Mouse (Mus musculus): Measurements from ENCODE around the gene Sp6.

Gene Sp6

DNA sequence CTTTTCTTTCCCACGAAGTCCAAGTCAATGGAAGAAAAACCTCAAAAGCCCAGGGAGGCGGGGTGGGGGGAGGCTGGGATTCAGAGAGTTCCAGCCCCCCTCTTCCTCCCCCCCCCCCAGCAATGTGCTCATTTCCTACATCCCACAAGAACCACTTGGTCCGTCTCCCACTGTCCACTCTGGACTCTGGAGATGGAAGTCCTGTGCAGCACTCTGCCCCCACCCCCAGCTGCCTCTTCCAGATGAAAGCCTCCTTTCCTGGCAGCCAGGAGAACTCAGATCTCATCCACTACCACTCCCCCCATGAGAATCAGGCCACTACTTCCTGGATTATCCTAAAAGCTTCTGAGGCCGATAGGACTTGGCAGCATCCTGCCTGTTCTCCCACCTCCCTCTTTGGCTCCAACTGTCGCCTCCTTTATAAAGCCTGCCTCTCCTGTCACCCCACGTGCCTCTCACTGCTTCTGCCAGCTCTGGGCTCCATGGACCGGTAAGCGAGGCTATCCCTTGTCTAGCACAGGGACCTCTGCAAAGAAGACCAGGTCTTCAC is at the start of gene Sp6:
Sp6 (plus strand) TSS at position 274 of the 550 bp plus-strand sequence.
- no peak for DNase-seq (ENCODE audit: low read depth, low spot score)

DNA sequence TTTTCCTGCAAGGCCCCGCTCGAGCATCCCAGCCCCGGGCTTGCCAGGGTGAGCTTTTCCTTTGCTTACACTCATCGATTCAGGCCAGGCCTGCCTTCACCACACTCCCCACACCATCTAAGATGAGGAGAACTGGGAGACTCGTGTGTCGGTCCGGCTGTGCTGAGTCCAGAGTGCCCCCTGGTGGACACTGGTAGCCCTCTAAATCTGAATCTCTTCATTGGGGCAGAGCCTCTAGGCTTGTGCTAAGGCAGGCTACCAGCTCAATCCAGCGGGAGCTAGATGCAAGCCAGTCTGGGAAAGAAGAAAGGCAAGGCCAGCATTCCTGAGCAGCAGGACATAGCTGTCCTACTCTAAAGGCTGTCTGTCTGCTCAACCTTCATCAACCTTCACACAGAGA is 49.6 kb upstream of the Sp6 start:
- DNase-seq (ENCODE audit: low read depth, low spot score) = peak; percentile 71

DNA sequence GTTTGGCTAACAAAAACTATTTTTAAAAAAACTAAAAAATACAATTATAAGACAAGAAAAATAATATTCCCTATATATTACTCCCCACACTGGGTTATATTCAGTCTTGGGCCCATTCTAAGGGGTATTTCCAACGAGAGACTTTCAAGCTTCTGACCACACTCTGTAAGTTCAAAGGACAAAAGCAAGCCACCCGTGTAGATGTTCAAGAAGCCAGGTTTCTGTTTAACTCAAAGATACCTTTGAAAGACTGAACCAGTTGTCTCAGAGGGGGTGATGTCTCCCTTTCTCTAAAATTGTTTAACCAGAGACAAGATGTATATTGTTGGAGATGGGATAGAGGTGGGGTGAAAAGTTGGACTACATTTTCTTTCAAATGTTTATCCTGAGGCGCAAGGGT is 47.0 kb upstream of the Sp6 start:
- DNase-seq (ENCODE audit: low read depth, low spot score) = no peak

DNA sequence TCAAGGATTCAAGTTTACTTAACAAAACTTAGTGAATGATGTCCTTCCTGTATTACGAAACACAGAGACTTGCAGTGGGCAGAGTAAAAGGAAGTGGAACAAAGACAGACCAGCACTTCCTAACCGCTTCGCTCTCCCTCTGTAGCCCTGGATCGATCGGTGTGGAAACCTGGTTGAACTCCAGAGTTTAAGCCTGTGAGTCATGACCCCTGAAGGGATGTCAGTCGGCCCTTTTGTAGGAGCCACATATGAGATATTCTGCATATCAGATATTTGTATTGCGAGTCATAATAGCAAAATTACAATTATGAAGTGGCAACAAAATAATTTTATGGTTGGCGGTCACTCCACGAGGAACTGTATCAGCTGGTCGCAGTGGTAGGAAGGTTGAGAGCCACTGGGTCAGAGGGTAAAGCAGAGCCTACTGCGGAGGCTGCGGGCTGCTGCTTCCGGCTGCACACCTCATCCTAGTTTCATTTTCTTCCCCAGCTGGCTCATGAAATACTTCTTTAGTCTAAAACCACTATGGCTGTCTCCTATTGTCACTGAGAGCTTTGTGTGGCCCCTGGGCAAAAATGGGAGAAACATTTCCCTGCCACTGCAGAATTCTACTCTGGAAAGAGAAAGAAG is 46.2 kb upstream of the Sp6 start:
- no peak for DNase-seq (ENCODE audit: low read depth, low spot score)

DNA sequence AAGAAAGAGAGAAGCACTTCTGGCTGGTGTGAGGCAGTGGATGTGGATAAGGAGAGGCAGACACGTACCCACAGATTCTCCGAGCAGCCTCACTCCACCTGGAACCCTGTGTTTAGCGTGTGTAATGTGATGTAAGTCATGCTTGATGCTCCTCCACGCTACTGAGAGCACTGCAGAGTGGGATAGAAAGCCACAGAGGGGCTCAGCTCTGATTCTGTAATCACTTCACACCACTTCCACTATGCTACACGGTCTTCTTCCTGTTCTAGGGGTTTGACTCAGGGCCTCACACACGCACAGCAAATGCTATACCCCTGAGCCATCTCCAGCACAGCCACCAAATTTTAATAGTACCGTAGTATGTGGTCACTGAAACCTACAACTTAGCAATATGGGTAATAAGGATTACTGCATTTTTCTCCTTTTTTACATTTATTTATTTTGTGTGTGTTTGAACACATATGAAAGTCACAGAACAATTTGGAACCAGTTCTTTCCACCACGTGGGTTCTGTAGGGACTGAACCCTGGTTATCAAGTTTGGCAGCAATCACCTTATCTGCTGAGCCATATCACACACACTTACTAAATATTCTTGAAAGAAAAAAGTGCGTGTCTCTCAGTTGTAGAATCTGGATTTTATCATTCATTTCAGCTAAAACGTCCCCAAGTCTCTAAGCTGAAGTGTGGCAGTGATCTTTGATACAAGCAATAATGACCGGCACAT is 45.5 kb upstream of the Sp6 start:
- DNase-seq (ENCODE audit: low read depth, low spot score) = no peak

DNA sequence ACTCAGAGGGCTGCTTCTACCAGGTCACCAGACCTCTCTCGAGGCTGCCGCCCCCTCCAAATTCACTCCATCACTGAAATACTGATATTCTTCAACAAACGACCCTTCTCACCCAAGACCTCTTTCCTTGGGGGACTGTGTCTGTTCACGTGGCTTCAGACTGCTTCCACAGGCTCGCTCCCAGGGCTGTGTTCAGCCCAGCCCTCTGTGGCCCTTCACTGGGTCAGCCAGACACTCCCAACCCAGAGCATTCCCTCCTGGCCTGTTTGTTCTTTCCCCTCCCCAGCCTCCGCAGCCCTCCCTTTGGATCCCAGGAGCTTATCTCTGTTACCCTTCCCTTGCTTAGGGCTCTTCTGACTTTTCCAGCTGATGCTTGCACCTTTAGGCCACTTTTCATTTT is 44.7 kb upstream of the Sp6 start:
- DNase-seq (ENCODE audit: low read depth, low spot score) = no peak

DNA sequence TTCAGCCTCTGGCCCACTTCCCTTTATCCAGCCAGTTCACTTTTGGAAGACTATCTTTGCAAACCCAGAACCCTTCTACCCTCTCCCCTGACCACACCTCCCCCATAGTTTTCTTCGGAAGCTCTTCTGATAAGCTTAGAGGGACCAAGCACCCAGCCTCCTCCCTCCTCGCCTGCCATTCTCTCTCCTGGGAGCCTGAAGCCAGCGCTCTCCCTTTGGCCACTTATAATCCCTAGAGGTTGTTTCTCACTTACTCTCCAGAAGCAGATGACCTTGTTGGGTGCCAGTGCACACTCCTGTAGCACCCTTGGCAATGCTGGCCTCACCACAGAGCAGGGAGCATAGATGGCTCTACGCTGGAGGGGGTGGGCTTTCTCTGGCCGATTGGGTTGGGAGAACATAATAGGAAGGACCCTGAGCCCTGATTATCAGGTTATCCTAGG is 43.9 kb upstream of the Sp6 start:
- DNase-seq (ENCODE audit: low read depth, low spot score) = no peak

DNA sequence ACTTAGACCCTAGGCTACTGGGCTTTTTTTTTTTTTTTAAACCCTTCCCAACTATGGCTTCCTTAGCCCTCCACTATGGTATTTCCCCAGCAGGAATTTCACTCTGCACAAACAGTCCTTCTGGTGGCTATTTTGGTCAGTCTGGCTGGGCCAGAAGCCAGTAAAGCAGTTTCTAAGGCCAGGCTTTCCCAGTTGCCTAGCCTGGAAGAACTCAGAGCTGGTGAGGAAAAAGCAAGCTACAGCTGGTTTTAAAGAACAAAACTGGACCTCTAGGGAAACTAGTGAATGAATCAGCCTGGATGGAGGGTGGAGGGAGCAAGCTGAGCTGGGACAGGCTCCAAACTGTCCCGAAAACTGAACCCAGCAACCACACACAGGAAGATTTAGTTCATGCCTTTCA is 43.4 kb upstream of the Sp6 start:
- no peak for DNase-seq (ENCODE audit: low read depth, low spot score)

DNA sequence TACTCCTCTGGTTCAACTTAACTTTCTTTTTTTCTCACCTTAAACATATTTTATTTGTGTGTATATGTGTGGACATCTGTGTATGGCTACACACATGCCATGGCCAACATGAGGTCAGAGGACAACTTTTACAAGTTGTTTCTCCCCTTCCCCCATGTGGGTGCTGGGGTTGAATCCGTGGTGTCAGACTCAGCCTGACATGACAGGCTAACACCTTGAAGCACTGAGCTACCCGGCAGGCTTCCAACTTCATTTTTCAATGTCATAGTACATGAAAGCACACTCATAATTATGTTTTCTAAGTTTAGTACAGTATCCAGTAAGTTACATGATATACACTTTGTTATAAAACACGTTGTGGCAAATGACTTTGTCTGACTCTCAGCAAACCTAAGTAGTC is 42.9 kb upstream of the Sp6 start:
- DNase-seq (ENCODE audit: low read depth, low spot score) = no peak

DNA sequence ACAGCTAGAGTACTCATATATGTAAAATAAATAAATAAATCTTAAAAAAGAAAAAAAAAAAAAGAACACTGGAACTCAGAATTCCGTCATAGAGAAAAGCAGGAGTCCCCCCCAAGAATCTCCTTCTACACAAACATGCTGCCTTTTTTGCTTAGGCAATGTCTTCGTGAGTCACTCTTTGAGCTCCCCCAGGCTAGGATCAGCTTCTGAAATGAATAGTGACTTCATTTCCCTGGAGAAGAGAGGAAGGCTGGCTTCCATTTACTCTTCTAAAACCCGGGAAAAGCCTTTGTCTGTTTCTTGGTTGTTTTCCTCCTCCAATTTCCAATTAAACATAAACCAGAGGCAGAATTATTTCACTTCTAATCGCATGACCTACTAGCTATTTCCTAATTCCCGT is 40.3 kb upstream of the Sp6 start:
- no peak for DNase-seq (ENCODE audit: low read depth, low spot score)

DNA sequence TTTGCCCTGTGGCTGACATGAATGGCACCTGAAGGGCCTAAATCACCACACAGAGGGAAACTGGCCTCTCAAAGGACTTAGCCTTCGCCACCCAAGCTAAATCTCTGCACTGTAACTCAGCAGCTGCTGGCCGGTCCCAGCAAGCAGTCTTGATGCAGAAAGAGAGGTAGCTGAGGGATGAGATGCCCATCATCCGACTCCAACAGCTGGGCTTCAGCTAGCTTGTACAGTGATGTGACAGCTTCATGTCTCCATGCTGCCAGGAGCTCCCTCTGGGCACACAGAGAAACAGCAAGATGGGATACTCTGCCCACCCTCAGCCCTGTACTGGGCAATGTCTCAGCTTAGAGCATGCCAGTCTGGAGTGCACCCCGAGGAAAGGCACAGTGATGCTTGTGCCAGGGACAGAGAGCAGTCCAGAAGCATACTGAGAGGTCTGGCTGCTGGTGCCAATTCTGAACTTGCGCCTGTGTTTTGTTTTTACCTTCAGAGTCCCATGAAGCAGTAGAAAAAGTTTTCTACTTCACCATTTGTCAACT is 39.7 kb upstream of the Sp6 start:
- no peak for DNase-seq (ENCODE audit: low read depth, low spot score)

DNA sequence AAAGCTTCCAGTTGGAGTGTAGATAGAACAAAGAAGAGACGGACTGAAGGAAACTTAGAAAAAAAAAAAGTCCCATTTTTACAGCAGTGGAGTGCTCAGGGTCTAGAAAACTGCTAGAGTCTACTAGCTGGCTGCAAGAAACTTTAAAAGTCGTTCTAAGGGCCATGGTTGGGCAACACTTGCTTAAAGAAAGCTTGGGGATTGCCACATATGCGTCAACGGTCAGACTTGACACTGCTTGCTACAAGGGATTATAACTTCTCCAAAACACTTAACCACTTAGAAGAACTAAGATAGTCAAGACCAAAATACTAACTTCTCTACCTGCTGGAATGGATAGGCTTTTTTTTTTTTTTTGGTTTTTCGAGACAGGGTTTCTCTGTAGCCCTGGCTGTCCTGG is 38.4 kb upstream of the Sp6 start:
- DNase-seq (ENCODE audit: low read depth, low spot score) = no peak

DNA sequence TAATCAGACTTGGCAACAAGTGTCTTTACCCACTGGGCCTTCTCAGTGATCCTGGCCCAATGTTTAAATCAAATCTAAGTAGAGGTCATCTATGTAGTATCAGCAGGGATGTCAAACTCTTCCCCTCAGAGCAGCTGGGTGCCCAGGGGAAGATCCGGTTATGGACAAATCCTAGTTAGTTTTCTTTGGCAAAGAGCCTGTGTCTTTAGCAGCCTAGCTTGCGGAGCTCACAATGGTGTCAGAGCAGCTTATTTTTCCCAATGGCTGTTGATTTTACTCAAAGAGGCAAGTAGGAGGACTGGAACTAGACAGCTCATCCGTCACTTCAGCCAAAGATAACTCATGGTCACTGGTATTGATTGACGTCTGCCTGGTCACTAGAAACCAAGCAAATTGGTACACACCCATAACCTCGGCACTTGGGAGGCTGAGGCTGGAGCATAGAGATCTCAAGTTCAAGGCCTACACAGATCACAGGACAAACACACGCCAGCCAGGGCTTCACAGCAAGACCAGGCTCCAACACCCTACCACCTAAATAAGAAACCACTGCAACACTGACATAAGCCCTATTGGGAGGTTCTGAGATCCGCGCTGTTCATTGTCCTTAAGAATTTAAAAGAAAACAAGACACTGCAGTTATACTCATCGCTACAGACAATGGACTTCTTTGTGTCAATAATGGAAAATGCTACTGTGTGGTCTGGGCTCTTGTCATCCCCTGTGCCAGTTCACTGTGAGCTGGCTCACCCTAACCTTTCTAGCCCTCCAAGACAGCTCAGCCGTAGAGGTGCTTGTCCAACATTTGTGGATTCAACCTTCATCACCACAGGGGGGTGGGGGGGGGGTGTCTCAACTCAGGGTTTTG is 37.4 kb upstream of the Sp6 start:
- no peak for DNase-seq (ENCODE audit: low read depth, low spot score)

DNA sequence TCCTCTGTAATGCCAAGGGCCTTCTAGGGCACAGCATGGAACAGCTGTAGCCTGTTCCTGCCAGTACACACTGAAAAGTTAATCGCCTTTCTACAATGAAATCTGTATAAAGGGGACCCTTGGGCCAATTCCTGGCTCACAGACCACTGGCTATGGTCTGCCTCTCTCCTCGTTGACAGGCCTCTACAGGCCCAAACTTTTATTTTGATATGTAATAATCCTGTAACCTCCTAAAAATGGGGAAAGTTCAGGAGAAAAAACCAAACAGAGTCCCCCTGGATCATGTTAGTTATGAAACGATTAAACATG is 36.9 kb upstream of the Sp6 start:
- DNase-seq (ENCODE audit: low read depth, low spot score) = no peak

DNA sequence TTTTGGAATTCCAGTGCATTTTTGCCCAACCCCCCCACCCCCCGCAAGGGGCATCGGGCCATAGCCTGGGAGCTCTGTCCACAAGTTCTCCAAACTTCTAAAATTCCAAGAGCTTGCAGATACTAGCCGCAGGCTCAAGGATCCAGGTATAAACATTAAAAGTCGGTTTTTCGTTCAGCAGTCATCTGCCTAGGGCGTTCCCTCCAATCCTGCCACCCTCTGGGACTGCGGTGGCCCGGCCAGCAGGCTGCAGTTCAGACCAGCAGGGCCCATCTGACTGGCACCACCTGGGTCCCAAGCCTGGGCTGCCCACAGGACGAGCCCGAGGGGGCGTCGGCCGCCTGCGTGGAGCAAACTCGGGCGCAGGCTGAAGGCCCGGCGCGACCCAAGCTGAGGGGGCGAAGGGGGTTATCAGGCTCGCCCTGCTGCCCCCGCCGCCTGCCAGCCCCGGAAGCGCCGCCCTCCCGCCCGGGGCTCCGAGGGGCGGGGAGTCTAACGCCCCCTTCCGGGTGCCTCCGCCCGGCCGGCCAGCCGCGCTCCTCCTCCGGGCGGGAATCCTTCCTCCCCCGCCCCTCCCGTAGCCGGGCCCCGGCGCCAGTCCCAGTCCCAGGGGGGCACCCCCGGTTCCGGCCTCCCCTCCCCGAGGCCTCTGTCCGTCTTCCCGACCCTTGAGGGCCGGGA is 36.1 kb upstream of the Sp6 start:
- peak; percentile 68 for DNase-seq (ENCODE audit: low read depth, low spot score)

DNA sequence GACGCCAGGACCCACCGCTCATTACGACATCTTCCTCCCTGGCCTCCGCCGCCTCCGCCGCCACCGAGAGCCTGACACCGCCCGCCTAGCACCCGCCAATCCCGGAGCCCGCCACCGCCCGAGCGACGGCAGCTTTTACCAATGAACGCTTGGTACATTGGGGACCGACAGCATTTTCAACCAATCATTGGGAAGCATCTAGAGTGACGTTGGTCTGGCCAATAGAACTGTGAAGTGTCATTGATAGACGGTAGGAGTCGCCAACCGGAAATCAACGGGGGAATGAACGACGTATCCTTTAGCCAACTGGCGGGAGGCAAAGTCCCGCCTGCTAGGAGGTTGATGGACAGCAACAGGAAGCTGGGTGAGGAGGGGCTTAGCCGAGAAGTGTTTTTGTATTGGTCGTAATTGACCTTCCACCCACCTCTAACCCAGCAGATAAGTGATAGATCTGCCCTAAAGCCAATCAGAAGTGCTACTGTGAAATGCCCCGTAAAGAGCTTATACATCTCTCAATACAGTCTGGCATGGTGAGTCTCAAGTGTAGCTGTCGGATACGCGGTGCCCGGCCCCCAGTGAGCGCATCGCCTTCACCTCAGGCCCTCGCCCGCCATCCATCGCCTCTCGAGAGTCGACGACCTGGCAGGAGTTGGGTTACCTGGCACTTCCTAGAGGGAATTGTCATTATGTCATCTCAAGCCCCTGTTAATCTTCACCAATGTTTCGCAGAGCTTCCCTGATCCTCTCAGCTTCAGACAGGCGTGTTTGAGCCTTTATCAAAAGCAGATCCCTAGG is 35.4 kb upstream of the Sp6 start:
- peak; percentile 99 for DNase-seq (ENCODE audit: low read depth, low spot score)

DNA sequence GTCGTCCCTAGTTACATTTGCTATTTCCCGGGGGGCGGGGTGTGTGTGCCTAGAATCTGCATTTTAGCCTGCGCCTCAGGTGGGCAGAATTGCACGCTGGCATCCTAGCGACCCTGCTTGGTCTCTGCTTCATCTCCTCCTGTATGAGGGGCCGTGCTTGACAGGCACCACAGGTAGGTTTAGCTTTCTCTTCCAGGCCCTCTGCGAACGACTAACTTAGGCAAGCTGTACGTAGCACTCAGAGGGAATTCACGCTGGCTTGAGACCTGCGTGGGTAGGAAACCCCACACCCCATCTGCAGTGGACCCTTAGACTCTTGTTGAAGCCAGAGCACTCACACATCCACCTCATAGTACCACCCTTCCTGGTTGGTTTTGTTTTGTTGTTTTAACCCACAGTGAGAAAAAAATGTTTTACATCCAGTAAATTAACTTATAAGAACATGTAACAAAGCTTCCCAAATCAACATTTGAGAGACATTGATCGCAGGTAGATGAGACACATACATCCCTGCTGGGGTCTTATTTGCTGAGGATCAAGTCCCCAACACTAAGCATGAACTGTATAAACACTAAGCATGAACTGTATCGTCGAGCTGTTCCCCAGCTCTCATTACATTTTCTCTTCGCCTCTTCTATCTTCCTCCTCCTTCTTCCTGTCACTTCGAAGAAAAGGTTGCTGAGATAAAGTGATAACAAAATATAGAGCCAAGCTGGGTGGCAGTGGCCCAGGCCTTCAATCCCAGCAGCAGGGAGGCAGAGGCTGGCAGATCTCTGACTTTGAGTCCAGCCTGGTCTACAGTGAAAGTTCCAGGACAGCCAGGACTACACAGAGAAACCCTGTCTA is 34.6 kb upstream of the Sp6 start:
- no peak for DNase-seq (ENCODE audit: low read depth, low spot score)

DNA sequence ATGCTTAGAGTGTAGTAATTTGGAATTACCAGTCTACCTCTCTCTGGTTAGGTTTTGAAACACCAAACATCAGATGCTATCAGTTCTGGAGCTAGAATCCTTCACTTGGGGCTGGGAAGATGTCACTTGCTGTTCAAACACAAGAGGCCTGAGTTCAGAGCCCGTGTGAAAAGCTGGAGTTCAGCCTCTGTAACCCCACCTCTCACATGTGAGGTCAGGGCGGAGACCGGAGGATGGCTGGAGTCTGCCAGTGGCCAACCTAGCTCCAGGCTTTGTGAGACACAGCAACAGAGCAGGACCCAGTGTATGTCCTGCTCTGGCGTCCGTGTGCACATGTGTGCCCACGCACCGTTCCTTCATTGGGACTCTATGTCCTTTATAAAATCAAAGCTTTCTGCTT is 33.9 kb upstream of the Sp6 start:
- no peak for DNase-seq (ENCODE audit: low read depth, low spot score)

DNA sequence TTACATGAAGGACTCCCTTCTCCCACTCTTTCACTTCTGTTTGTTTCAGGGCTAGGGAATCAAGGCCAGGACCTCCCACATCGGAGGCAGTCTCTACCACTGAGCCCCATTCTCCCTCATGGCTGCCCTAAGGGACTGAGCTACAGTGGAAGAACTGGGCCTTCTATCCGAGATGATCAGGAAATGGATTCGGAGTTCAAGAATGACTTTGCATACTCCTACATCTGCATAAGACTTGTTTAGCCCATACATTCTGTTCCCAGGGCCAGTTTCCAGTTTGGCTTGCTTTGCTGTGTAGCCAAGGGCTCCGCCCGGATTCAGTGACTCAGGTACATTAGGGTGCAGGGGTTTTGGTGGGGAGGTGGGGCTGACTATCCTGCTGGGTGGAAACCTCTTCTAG is 33.2 kb upstream of the Sp6 start:
- DNase-seq (ENCODE audit: low read depth, low spot score) = no peak

DNA sequence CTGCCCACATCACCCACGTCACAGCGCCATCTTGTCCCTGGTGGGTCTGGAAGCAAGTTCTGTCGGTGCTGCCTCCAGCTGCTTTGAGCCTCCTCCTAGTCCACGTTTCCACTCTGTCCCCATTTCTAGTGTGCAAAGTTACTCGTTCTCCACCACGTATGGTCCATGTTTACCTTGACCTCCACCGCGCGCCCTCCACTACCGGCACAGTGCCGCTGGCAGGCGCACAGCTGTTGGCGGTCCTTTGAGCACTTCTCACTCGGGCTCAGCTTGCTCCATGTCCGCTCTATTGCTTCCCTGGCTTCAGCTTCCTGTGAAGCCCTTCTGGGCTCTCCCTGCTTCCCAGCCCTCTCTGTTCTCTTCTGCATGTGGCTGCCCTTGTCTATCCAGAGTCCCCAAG is 31.7 kb upstream of the Sp6 start:
- no peak for DNase-seq (ENCODE audit: low read depth, low spot score)
